Mouse (Mus musculus): ENCODE results near the gene Hist1h2bg. TPM values are rescaled to one million over a fixed set of nuclear protein-coding genes. Genes with fewer than 3 reads are reported as not detected.

Hist1h2bg gene
- 10 to 100 TPM; 55.2 to 81.2 (median 75.0) TPM for total RNA-seq (2022)

GRCm38 (mm10) chr13:23571022-23571503 is at the start of gene Hist1h2bg, which contains the start of gene Hist1h2ae:
Gene Hist1h2bg, plus strand, starts transcription at chr13:23571396.
Gene Hist1h2ae, minus strand, starts transcription at chr13:23571220.
- DNase-seq: peak; percentile 69

GRCm38 (mm10) chr13:23521703-23522102 is 49.5 kb upstream of the Hist1h2bg start:
- peak; percentile 77 for DNase-seq

GRCm38 (mm10) chr13:23523976-23524375 is 47.2 kb upstream of the Hist1h2bg start:
- no peak for DNase-seq

- peak; percentile 66 for DNase-seq
Measured at GRCm38 (mm10) chr13:23524654-23525053, 46.5 kb upstream of the Hist1h2bg start.

- no peak for DNase-seq
Measured at GRCm38 (mm10) chr13:23525901-23526300, 45.3 kb upstream of the Hist1h2bg start.

GRCm38 (mm10) chr13:23526312-23526711 is 44.9 kb upstream of the Hist1h2bg start:
- DNase-seq: peak; percentile 88

GRCm38 (mm10) chr13:23529005-23529404 is 42.2 kb upstream of the Hist1h2bg start:
- no peak for DNase-seq

GRCm38 (mm10) chr13:23529480-23530165 is 41.6 kb upstream of the Hist1h2bg start:
- DNase-seq: no peak

GRCm38 (mm10) chr13:23530181-23530900 is 40.9 kb upstream of the Hist1h2bg start:
- peak; percentile 52 for DNase-seq

GRCm38 (mm10) chr13:23530901-23531875 is 40.0 kb upstream of the Hist1h2bg start, which contains the start of gene Hist1h4h:
Gene Hist1h4h, plus strand, starts transcription at chr13:23531050.
- DNase-seq: peak; percentile 97

- no peak for DNase-seq
Measured at GRCm38 (mm10) chr13:23532262-23533075, 38.7 kb upstream of the Hist1h2bg start.

- peak; percentile 59 for DNase-seq
Measured at GRCm38 (mm10) chr13:23533560-23534367, 37.4 kb upstream of the Hist1h2bg start, which contains the start of gene Hist1h2af. Gene Hist1h2af, plus strand, starts transcription at chr13:23533906.

- DNase-seq: no peak
Measured at GRCm38 (mm10) chr13:23534368-23535131, 36.6 kb upstream of the Hist1h2bg start.

- peak; percentile 86 for DNase-seq
Measured at GRCm38 (mm10) chr13:23535137-23536075, 35.8 kb upstream of the Hist1h2bg start, which contains the start of gene Hist1h3g. Gene Hist1h3g, plus strand, starts transcription at chr13:23535422.

GRCm38 (mm10) chr13:23536076-23536822 is 34.9 kb upstream of the Hist1h2bg start:
- no peak for DNase-seq

GRCm38 (mm10) chr13:23537006-23537710 is 34.0 kb upstream of the Hist1h2bg start:
- DNase-seq: no peak

GRCm38 (mm10) chr13:23538249-23538648 is 32.9 kb upstream of the Hist1h2bg start:
- DNase-seq: no peak
